Mouse (Mus musculus): ENCODE measurements around the gene Spryd7. TPM values are rescaled to one million over a fixed set of nuclear protein-coding genes. Genes with fewer than 3 reads are reported as not detected.

Spryd7 gene
- polyA plus RNA-seq, 1 experiment from 2014 or later, result 7.0 TPM

GRCm38 (mm10) chr14:61529533-61529932 is 27.2 kb downstream of the Spryd7 start:
- Histone ChIP-seq H3K9me3 (ENCODE audit: low read length) (no peaks in the 10 kb centered on the region), H3K9ac (replicated peaks) (no peak overlapping the region), H3K4me3 (ENCODE audit: low read depth, low read length) (no peak overlapping the region), H3K4me2 (ENCODE audit: low read depth, low read length) (no peak overlapping the region), H3K36me3 (replicated peaks; ENCODE audit: insufficient read depth, low read length) (no peaks in the 10 kb centered on the region), H3K4me1 (ENCODE audit: insufficient read depth) (no peaks in the 10 kb centered on the region), H3K27me3 (ENCODE audit: insufficient read depth, low read length) (no peaks in the 10 kb centered on the region), H3K27ac (ENCODE audit: low read depth) (no peak overlapping the region)
- no peak for TF ChIP-seq EP300 (IDR thresholded peaks at IDR 0.05; ENCODE audit: low read depth)
- no peak for ATAC-seq
- peak; percentile 14 for DNase-seq
- WGBS (ENCODE audit: insufficient replicate concordance), result 42% methylated on average over 7 of the region's 7 CpGs

GRCm38 (mm10) chr14:61526006-61526405 is 30.7 kb downstream of the Spryd7 start:
- TF ChIP-seq CTCF (IDR thresholded peaks at IDR 0.05; ENCODE audit: low read depth), result no peak
- TF ChIP-seq EP300 (IDR thresholded peaks at IDR 0.05; ENCODE audit: low read depth), result no peak
- Histone ChIP-seq H3K9me3 (ENCODE audit: low read length) (no peaks in the 10 kb centered on the region), H3K4me3 (ENCODE audit: low read depth, low read length) (no peak overlapping the region), H3K36me3 (replicated peaks; ENCODE audit: insufficient read depth, low read length) (no peaks in the 10 kb centered on the region), H3K9ac (replicated peaks) (no peak overlapping the region), H3K4me2 (ENCODE audit: low read depth, low read length) (no peak overlapping the region), H3K4me1 (ENCODE audit: insufficient read depth) (no peaks in the 10 kb centered on the region), H3K27me3 (ENCODE audit: insufficient read depth, low read length) (no peaks in the 10 kb centered on the region), H3K27ac (ENCODE audit: low read depth) (no peak overlapping the region)
- ATAC-seq, result no peak
- 85% methylated on average over 2 of the region's 2 CpGs for WGBS (ENCODE audit: insufficient replicate concordance)
- no peak for DNase-seq

DNA sequence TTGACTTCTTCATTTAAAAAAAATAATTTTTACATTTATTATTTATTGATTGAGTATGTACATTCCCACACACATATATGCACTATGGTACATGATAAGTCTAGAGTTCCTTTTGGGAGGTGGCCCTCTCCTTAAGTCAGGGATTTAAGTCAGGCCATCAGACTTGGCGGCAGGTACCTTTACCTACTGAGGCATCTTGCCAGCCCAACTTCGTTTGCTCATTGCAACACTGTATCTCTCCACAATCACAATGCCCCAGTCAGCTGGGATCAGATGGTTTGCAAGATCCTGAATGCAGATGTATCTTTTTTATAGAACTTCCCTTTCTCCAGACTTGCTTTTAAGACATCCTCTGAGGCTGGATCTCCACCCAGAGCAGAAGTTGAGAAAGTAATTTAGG is 32.9 kb downstream of the Spryd7 start:
- ATAC-seq (no peak), DNase-seq (no peak)

DNA sequence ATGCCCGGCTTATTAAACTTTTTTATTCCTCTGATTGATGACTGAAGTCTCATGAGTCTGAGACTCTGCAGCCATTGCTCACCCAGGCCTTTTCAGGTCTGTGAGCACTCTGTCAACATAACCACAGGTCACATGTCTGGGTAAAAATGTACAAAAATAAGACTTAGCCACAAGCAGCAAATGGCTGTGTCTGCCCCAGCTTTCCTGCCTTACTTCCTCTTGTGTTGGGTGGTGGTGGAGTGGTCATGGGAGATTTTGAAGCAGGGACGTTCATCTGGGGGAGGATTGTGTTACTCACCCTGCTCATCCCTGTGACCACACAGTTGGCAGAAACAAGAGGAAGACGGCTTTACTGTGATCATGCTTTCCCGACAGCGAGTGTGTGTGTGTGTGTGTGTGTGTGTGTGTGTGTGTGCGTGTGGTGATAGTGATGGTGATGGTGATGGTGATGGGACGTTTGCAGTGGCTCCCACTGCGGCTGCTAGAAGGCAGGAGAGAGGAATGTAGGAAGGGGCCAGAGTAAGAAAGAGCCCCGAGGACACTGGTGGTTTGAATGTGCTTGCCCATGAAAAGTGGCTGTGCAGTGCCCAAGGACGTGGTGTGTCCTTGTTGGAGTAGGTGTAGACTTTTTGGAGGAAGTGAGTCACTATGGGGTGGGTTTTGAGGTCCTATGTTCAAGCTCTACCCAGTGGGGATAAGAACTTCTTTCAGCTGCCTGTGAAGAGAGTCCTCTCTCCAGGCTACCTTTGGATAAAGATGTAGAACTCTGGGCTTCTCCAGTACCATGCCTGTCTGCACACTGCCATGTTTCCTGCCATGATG is 37.8 kb downstream of the Spryd7 start:
- no peak for TF ChIP-seq EP300 (IDR thresholded peaks at IDR 0.05; ENCODE audit: low read depth)
- TF ChIP-seq CTCF (IDR thresholded peaks at IDR 0.05; ENCODE audit: low read depth), result no peak
- Histone ChIP-seq H3K9ac (replicated peaks) (no peak overlapping the region), H3K27me3 (ENCODE audit: insufficient read depth, low read length) (no peaks in the 10 kb centered on the region), H3K9me3 (ENCODE audit: low read length) (no peaks in the 10 kb centered on the region), H3K4me1 (ENCODE audit: insufficient read depth) (no peaks in the 10 kb centered on the region), H3K27ac (ENCODE audit: low read depth) (no peak overlapping the region), H3K4me3 (ENCODE audit: low read depth, low read length) (no peak overlapping the region), H3K4me2 (ENCODE audit: low read depth, low read length) (no peak overlapping the region), H3K36me3 (replicated peaks; ENCODE audit: insufficient read depth, low read length) (no peaks in the 10 kb centered on the region)
- DNase-seq (peak; percentile 15), ATAC-seq (peak; percentile 41; the same call in 1 of the 2 replicates)
- WGBS (ENCODE audit: insufficient replicate concordance), result 39% methylated on average over 10 of the region's 10 CpGs

More for the DNA sequence above, 32.9 kb downstream of the Spryd7 start:
- no peak overlapping the region for H3K27ac ChIP-seq (ENCODE audit: low read depth)
- no peaks in the 10 kb centered on the region for H3K27me3 ChIP-seq (ENCODE audit: insufficient read depth, low read length)
- 61% methylated on average over 2 of the region's 2 CpGs for WGBS (ENCODE audit: insufficient replicate concordance)
- H3K4me2 ChIP-seq (ENCODE audit: low read depth, low read length), result no peak overlapping the region
- H3K9me3 ChIP-seq (ENCODE audit: low read length), result no peaks in the 10 kb centered on the region
- TF ChIP-seq EP300 (IDR thresholded peaks at IDR 0.05; ENCODE audit: low read depth), result no peak
- no peak for TF ChIP-seq CTCF (IDR thresholded peaks at IDR 0.05; ENCODE audit: low read depth)
- no peak overlapping the region for H3K4me3 ChIP-seq (ENCODE audit: low read depth, low read length)
- H3K9ac ChIP-seq (replicated peaks), result no peak overlapping the region
- H3K36me3 ChIP-seq (replicated peaks; ENCODE audit: insufficient read depth, low read length), result no peaks in the 10 kb centered on the region
- H3K4me1 ChIP-seq (ENCODE audit: insufficient read depth), result no peaks in the 10 kb centered on the region

DNA sequence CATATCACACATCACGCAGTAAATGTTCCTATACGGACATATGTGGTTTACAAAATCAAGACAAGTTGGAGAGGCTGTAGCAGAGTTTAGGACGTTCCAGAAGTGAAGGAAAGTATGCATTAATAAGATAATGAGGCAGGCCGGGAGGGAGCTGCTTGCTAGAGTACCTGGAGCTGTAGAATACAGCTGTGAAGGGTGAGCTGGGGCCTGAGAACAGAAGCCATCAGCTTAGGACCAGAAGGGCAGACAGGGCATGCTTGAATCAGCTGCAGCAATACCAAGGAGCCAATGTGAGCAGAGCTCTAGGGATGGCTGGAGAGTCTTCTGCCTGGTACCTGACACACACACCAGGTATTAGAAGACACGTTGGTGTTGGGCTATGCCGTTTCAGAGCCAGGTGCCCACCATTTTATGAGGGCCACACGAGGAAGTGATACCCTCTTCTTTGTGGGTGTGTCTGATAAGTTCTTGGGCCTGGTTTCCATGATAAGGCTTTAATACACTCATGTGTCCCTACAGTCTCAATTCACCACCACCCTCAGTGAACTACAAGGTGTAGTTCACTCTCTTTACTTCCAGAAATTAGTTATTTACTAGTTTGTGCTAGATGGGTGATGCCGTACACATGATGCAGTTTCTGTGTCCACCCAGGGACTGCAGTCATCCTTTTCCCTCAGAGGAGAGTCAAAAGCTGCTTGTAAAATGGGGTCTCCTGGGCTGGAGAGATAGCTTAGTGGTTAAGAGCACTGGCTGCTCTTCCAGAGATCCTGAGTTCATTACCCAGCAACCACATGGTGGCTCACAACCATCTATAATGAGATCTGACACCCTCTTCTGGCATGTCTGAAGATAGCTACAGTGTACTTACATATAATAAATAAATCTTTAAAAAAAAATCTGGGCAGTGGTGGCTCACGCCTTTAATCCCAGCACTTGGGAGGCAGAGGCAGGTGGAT is 39.9 kb downstream of the Spryd7 start:
- Histone ChIP-seq H3K9me3 (ENCODE audit: low read length) (no peaks in the 10 kb centered on the region), H3K4me2 (ENCODE audit: low read depth, low read length) (no peak overlapping the region), H3K4me3 (ENCODE audit: low read depth, low read length) (no peak overlapping the region), H3K9ac (replicated peaks) (no peak overlapping the region), H3K4me1 (ENCODE audit: insufficient read depth) (no peaks in the 10 kb centered on the region), H3K27me3 (ENCODE audit: insufficient read depth, low read length) (no peaks in the 10 kb centered on the region), H3K27ac (ENCODE audit: low read depth) (no peak overlapping the region), H3K36me3 (replicated peaks; ENCODE audit: insufficient read depth, low read length) (no peaks in the 10 kb centered on the region)
- ATAC-seq (0 out of 2 replicates have a peak, but pooled peaks have one; percentile 36), DNase-seq (no peak)
- TF ChIP-seq EP300 (IDR thresholded peaks at IDR 0.05; ENCODE audit: low read depth) (no peak), CTCF (IDR thresholded peaks at IDR 0.05; ENCODE audit: low read depth) (no peak)
- WGBS (ENCODE audit: insufficient replicate concordance), result 56% methylated on average over 9 of the region's 9 CpGs

- H3K27ac ChIP-seq (ENCODE audit: low read depth), result no peak overlapping the region
- H3K9ac ChIP-seq (replicated peaks), result no peak overlapping the region
- TF ChIP-seq CTCF (IDR thresholded peaks at IDR 0.05; ENCODE audit: low read depth) (no peak), EP300 (IDR thresholded peaks at IDR 0.05; ENCODE audit: low read depth) (no peak)
- no peaks in the 10 kb centered on the region for H3K27me3 ChIP-seq (ENCODE audit: insufficient read depth, low read length)
- WGBS (ENCODE audit: insufficient replicate concordance), result 75% methylated on average over 2 of the region's 2 CpGs
- 0 out of 2 replicates have a peak, but pooled peaks cover 4% of the 10 kb centered on the region for H3K9me3 ChIP-seq (ENCODE audit: low read length)
- no peak for DNase-seq
- H3K4me1 ChIP-seq (ENCODE audit: insufficient read depth), result no peaks in the 10 kb centered on the region
- H3K4me3 ChIP-seq (ENCODE audit: low read depth, low read length), result no peak overlapping the region
- H3K4me2 ChIP-seq (ENCODE audit: low read depth, low read length), result no peak overlapping the region
- no peak for ATAC-seq
- H3K36me3 ChIP-seq (replicated peaks; ENCODE audit: insufficient read depth, low read length), result no peaks in the 10 kb centered on the region
Measured at GRCm38 (mm10) chr14:61511494-61511893, 45.2 kb downstream of the Spryd7 start.
